Mouse (Mus musculus) adrenal gland, postnatal 14 days (tissue): ENCODE measurements around the gene Capn2. TPM values are rescaled to one million over a fixed set of nuclear protein-coding genes. Genes with fewer than 3 reads are reported as not detected.
A peak's percentile ranks its signal among the peaks of the same experiment; 100 is the strongest.

Experiments used
- DNase-seq: peaks from one replicate; pipeline ENCODE4 v3.0.0; 2021; ENCODE audit warnings: mixed read lengths
- total RNA-seq: library from RNA; stranded (reverse); gene quantifications from 2 replicates; pipeline ENCODE4 v1.2.3, GENCODE M21; 2021

Gene Capn2
- total RNA-seq, 1 experiment from 2014 or later, result 78.0 TPM

DNA sequence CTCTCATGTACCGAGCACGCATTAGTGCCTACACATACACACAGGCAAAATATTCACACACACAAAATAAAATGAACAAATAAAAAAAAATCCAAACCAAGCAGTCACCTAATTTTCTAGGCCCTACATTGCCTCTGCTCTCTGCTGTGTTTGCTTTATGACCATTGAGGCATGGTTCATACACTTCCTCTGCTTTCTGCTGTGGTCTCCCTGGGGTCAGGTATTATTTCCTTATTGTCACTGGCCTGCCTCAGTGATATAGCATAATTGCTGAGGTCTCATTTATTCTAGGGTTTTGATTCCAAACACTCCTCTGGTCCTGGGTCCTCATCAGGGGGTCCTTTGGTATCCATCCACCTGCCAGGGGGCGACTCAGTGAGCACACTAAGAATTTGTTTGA lies 8.2 kb upstream of the Capn2 start:
- DNase-seq, result no peak

GRCm38 (mm10) chr1:182523692-182524091 lies 6.3 kb upstream of the Capn2 start:
- DNase-seq, result no peak

DNA sequence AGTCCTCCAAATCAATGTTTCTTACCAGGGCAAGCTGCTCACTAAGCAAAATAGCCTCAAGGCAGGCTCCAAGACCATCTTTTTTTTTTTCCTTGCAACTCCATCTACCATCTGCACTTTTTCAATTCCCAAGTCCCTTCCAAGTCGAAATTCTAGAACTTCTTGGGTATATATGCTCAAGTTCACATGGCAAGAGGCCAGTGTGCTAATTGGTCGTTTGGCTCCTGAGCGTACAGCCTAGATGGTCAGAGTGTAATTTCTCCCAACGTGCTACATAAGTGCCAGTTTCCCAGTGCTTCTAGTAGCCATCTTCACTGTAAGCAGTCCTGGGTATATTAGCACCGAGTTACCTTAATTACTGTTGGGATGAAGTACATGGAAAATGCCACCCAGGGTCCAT lies 5.6 kb upstream of the Capn2 start:
- no peak for DNase-seq

DNA sequence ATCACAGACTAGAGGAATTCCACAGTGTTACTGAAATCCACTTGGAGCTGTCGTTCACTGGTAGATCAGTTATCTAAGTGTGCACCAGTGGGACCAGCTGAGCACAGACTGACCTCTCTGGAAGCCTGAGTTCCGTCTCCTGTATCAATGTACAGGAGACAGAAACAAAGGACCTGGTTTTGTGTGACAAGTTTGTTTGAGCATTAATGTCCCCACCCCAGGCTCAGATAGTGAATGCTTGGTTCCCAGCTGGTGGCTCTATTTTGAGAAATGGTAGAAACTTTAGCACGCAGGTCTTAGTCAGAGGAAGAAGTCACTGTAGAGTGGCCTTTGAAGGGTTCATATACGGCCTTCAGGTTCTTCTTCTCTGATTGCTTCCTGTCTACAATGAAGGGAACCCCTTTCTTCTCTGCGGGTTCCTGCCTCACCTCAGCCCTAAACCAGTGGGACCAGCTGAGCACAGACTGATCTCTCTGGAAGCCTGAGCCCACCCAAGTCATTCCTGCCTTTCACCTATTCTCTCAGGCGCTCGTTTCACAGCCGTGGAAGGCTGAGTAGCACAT lies 3.6 kb upstream of the Capn2 start:
- no peak for DNase-seq

- DNase-seq, result peak; percentile 79
These were observed 2.9 kb upstream of the Capn2 start for GRCm38 (mm10) chr1:182520091-182520937.

DNA sequence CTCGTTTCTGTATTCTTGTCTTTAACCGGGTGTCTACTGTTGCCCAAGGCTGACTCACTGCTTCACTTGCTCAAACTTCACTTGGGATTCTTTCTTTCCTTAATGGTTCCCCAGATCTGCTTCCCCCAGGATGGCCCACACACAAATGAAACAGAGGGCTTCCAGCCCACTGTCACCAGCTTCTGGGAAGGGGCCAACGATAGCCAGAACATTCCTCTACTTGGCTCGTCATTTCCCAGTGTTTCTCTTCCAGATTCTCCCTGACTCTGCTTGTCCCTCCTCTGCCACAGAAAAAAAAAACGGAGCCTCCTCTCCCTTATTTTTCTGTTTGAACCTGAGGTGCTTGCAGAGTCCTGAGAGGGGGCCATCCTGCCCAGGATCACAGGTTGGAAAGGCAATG lies 1.9 kb upstream of the Capn2 start:
- DNase-seq, result no peak

DNA sequence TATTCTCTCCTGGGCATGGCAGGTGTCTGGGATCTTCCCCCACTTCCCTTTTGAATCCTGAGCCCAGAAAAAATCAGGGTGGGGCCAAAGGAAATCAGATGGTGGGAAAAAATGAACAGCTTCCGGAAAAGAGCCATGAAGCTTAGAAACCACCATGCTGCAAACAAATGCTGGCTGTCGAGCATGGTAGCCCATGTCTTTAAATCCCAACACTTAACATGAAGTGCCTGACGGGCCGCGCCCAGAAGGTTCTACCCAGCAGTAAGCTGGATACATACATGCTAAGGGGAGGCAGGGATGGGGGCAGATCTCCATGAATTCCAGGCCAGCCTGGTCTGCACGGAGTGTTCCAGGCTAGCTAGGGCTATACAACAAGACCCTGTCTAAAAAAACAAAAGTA lies 1.4 kb upstream of the Capn2 start:
- DNase-seq, result no peak

DNA sequence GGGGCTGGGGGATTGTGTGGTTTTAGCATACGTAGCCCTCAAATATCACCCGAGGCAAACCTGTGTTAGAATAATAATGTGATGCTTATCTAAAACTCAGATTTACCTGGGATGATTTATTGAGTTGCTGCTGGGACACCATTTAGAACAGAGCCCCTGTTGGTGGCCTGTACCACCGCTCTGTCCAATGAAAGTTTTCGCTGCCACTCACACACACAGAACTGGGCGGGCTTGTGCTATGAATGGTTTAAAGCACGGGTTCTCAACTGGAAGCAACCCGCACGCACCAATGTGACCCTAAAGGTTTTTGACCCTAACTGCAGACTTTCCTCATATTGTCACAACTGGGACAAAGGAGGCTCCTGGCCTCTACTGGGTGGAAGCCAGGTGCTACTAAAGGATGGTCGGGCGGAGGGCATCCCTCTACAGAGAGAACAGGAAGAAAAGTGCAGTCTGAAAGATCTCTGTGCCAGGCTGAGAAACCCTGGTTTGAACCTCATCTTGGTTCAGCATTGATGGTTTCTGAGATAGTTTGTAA lies 804 bp upstream of the Capn2 start:
- no peak for DNase-seq

DNA sequence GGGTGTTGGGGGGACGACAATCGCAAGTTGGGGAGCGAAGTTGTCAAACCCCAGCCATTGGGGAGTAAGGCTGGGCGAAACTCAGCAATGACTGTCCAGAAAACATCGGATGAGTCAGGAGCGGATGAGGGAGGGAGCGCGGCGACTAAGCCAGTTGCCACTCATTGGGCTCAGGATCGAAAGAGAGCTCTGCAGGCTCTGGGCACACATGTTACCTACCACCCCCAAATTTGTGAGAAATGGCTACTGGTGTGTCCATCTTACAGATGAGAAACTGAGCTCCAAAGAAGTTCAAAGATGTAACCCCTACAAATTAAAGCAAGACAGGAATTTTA lies 236 bp upstream of the Capn2 start:
- DNase-seq, result no peak

GRCm38 (mm10) chr1:182514803-182515590 lies 2.4 kb downstream of the Capn2 start:
- DNase-seq, result no peak

- no peak for DNase-seq
These were observed 3.7 kb downstream of the Capn2 start for GRCm38 (mm10) chr1:182513714-182514113.

DNA sequence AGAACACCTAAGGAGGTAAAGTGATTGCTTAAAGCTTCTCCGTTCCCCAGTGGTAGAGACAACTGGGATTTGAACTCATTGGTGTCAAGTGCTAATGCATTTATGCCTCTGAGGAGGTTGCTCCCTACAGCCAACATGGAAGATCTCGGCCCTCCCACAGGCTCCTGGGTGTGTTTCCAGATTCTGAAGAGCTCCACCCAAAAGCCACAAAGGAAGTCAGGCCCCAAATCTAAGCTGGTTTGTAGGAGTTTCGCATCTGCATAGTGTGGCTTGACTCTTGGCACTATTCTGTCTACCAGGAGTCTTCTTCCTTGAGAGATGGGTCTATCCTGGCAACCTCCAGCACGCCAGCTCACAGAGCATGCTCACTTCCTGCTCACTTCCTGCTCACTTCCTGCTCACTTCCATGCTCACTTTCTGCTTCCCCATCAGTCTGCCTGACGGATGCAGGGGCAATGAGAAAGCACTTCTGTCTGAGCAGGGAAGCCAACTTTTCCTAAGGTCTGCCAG lies 4.5 kb downstream of the Capn2 start:
- DNase-seq, result no peak

DNA sequence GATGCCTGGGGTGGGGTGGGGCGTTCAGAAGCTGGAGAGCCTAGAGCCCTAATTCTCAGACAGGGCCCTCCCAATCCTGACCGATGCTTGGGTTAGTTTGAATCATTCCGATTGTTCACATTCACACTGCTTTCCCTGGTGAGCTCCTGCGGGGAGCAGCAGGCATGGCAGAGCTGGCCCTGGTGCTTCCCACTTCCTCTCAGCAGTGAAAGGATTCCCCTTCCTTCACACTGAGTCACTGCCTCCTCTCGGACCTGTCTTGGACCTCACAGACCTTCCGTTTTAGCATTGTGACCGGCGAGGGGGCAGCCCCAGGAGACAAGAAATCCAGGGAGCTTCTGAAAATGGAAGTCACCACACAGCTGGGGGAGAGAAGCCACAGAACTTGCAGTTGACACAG lies 5.6 kb downstream of the Capn2 start:
- DNase-seq, result no peak

- no peak for DNase-seq
These were observed 6.3 kb downstream of the Capn2 start for GRCm38 (mm10) chr1:182511073-182511472.

- no peak for DNase-seq
These were observed 8.2 kb downstream of the Capn2 start for GRCm38 (mm10) chr1:182509110-182509797.

GRCm38 (mm10) chr1:182506229-182506986 lies 11.0 kb downstream of the Capn2 start:
- peak; percentile 71 for DNase-seq

DNA sequence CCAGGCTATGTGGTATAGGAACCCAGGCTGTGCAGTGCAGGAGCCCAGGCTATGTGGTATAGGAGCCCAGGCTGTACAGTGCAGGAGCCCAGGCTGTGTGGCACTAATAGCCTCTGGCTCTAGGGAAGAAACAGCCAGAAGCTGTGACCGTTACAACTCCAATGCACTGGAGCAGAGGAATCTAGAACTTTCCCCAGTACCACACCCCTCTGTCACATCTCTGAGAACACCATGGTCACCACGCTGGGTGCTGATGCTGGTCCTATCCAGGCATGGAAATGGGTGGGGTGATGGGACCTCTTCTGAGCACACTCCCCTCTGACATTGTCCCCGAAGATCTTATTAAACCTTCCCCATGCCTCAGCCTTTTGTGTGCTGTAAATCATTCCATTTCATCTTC lies 12.1 kb downstream of the Capn2 start:
- DNase-seq, result no peak

DNA sequence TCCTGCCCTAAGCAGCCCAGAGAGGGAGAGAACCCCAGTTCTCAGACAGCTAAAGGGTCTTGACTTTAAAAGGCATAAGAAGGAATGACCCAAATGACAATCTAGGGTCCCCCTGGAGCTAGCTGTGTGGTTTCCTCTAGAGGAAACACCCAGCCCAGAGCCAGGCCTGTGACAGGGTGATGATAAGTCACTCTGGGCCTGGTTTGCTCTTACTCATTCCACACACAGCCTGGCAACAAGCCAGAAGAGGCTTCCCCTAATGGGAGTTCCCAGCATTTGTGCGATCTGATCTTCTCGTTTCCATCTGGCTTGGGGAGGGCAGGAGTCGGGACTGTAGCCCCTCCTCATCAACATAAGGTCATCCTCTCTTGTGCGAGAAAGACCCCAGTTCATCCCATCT lies 13.2 kb downstream of the Capn2 start:
- peak; percentile 90 for DNase-seq

- no peak for DNase-seq
These were observed 14.1 kb downstream of the Capn2 start for GRCm38 (mm10) chr1:182503206-182503900.

- DNase-seq, result no peak
These were observed 14.8 kb downstream of the Capn2 start for GRCm38 (mm10) chr1:182502491-182503050.
